27 mouse cellular contexts compared by ENCODE assay signal in genomic region chr2:45252321-45252720, GRCm38 (mm10).
DNase-seq lines count a peak whose midpoint lies in the region; ATAC-seq and TF ChIP-seq lines count a peak whose summit lies in the region.
"Had no signal": no experiment of that assay in that cellular context is flagged by ENCODE, and none has a peak within 500 bp of the region (broad histone marks: within the 10 kb centered on the region; RNA-seq: fewer than 3 reads in every experiment).

No protein-coding gene starts in this region.

- no peak overlapping the region for H3K4me3 ChIP-seq in hindbrain, embryonic 16.5 days (ENCODE audit: low read length)
- H3K4me3 ChIP-seq: embryonic facial prominence, embryonic 13.5 days; forebrain, embryonic 10.5 days; forebrain, embryonic 15.5 days; liver, embryonic 15.5 days; lung, embryonic 15.5 days; midbrain, embryonic 13.5 days; neural tube, embryonic 13.5 days had no signal

- DNase-seq in heart, adult 11 months, result peak; percentile 68
- DNase-seq in heart, postnatal 4 days, result no peak
- DNase-seq in brain, embryonic 14.5 days (ENCODE audit: low read depth), result peak; percentile 13
- peak; percentile 89 for DNase-seq in kidney, adult 9 months
- peak; percentile 64 for DNase-seq in kidney, postnatal 10 days
- DNase-seq in embryo, embryonic 9.5 days (ENCODE audit: extremely low spot score), result no peak
- DNase-seq in spleen, postnatal 4 days (ENCODE audit: low spot score in 2 of 2), result no peak
- DNase-seq: adrenal gland, adult 8-10 months; cerebellum, adult 11 months; cerebellum, adult 9-10 months; embryo, embryonic 11 days; gastrocnemius, postnatal 10 days; liver had no signal

- no peak overlapping the region for H3K4me2 ChIP-seq in hindbrain, embryonic 16.5 days (ENCODE audit: low read length)
- H3K4me2 ChIP-seq: embryonic facial prominence, embryonic 13.5 days; forebrain, embryonic 15.5 days; heart, embryonic 11.5 days; hindbrain, embryonic 14.5 days; liver, embryonic 15.5 days; lung, embryonic 15.5 days; midbrain, embryonic 13.5 days; neural tube, embryonic 13.5 days had no signal

- no peaks in the 10 kb centered on the region for H3K4me1 ChIP-seq in hindbrain, embryonic 16.5 days (ENCODE audit: control insufficient read depth, insufficient read depth, low read depth, low read length)
- H3K4me1 ChIP-seq: embryonic facial prominence, embryonic 13.5 days; forebrain, embryonic 15.5 days; liver, embryonic 15.5 days; lung, embryonic 15.5 days; midbrain, embryonic 13.5 days; neural tube, embryonic 13.5 days had no signal

- no peak overlapping the region for H3K9ac ChIP-seq in hindbrain, embryonic 16.5 days (ENCODE audit: low read depth, low read length)
- H3K9ac ChIP-seq: embryonic facial prominence, embryonic 13.5 days; forebrain, embryonic 15.5 days; hindbrain, embryonic 14.5 days; liver, embryonic 15.5 days; lung, embryonic 15.5 days; midbrain, embryonic 13.5 days; neural tube, embryonic 13.5 days had no signal

- no peaks in the 10 kb centered on the region for H3K27me3 ChIP-seq in hindbrain, embryonic 16.5 days (replicated peaks; ENCODE audit: control insufficient read depth, insufficient read depth, low read length)
- H3K27me3 ChIP-seq: CH12.LX; embryonic facial prominence, embryonic 13.5 days; forebrain, embryonic 15.5 days; liver, embryonic 15.5 days; lung, embryonic 15.5 days; midbrain, embryonic 13.5 days; neural tube, embryonic 13.5 days had no signal

- WGBS in hindbrain, embryonic 16.5 days, result 77% methylated on average over 4 of the region's 4 CpGs

- TF ChIP-seq CTCF in brain, embryonic 14.5 days (IDR thresholded peaks at IDR 0.05; ENCODE audit: borderline replicate concordance, extremely low read depth, insufficient read depth, insufficient read length), result no peak

- no peaks in the 10 kb centered on the region for H3K9me3 ChIP-seq in hindbrain, embryonic 16.5 days (ENCODE audit: control insufficient read depth, low read length)
- H3K9me3 ChIP-seq: embryonic facial prominence, embryonic 13.5 days; forebrain, embryonic 10.5 days; forebrain, embryonic 15.5 days; liver, embryonic 15.5 days; lung, embryonic 15.5 days; midbrain, embryonic 13.5 days; neural tube, embryonic 13.5 days had no signal

- H3K27ac ChIP-seq in hindbrain, embryonic 16.5 days (ENCODE audit: low read depth, low read length), result no peak overlapping the region
- H3K27ac ChIP-seq: embryonic facial prominence, embryonic 13.5 days; forebrain, embryonic 10.5 days; forebrain, embryonic 15.5 days; hindbrain, embryonic 14.5 days; liver, embryonic 15.5 days; lung, embryonic 15.5 days; macrophage; midbrain, embryonic 13.5 days; neural tube, embryonic 13.5 days had no signal

- H3K36me3 ChIP-seq in hindbrain, embryonic 16.5 days (ENCODE audit: control insufficient read depth, insufficient read depth, low read length), result no peaks in the 10 kb centered on the region
- H3K36me3 ChIP-seq: embryonic facial prominence, embryonic 13.5 days; forebrain, embryonic 10.5 days; forebrain, embryonic 15.5 days; liver, embryonic 15.5 days; lung, embryonic 15.5 days; midbrain, embryonic 13.5 days; neural tube, embryonic 13.5 days had no signal

- no peak for ATAC-seq in hindbrain, embryonic 16.5 days
- ATAC-seq: activated CD4-positive, CD25-positive, alpha-beta regulatory T cell, adult 4 months; forebrain, embryonic 15.5 days; inflammation-experienced regulatory T-cells, adult 6 months; midbrain, embryonic 13.5 days had no signal

- TF ChIP-seq POLR2A in brain, embryonic 14.5 days (IDR thresholded peaks at IDR 0.05; ENCODE audit: borderline replicate concordance, extremely low read depth, insufficient read depth, insufficient read length, poor library complexity, severe bottlenecking), result no peak

Comparison
In these comparisons a context has a peak if more than half of its experiments do, and no peak if none do; other contexts are left out.
1. DNase-seq: peak in heart, adult 11 months (single experiment), brain, embryonic 14.5 days (single experiment), kidney, adult 9 months (single experiment) and kidney, postnatal 10 days (single experiment); none in heart, postnatal 4 days (single experiment), embryo, embryonic 9.5 days (single experiment) and spleen, postnatal 4 days (0 of 2).